Mouse (Mus musculus) c-Kit-positive CD71-negative TER-119-negative erythroid progenitor cells, embryonic 14.5 days (primary cell): Measurements from ENCODE around the gene Agbl5.

Source experiments
- DNase-seq: peaks from one replicate; pipeline ENCODE4 v3.0.0-alpha.2; 2013; ENCODE audit warnings: low read depth

Gene Agbl5

DNA sequence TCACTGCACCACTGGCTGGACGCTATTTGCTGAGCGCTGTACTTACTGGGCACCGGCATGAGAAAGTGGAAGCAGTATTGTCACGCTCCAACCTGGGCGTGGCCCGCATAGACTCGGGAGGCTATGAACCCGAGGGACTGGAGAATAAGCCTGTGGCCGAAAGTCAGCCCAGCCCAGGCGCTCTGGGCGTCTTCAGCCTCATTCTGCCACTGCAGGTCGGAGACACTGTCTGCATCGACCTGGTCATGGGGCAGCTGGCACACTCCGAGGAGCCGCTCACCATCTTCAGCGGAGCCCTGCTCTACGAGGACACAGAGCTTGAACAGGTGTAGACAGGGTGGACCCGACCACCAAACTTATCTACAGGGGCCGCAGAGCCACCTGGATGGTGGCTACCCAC lies 32.1 kb downstream of the Agbl5 start:
- no peak for DNase-seq

DNA sequence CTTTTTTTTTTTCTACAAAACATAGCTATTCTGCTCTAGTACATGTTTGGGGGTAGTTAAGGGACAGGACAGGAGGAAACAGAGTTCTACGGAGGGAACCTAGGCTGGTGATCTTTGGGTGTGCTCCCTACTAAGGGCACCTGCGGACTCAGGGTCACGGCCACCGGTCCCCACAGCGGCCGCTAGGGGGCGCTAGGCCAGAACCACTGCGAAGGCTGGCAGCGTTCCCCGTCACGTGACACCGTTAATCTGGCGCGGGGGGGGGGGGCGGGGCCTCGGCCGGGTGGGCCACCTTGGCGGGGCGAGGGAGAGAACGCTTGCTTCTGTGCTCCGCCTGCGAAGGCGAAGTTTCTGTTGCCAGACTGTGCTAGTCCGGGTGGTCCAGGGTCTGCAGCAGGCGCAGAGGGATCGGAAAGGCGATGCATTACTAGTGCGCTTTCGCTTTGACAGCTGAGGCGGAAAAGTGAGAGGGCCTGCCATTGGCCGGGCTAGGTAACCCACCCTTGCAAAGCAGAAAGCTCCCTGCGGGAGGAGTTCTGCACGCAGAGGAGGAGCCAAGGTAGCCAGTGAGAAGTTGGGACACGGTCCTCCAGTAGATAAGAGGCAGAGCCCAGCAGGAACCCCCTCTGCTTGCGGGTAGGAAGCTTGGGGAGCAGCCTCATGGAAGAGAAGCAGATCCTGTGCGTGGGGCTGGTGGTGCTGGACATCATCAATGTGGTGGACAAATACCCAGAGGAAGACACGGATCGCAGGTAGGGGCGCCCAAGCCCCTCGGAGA lies 33.0 kb downstream of the Agbl5 start, which contains the start of gene Khk:
TSS of gene Khk (plus strand) at position 176 of the 778 bp plus-strand sequence.
- DNase-seq: peak; percentile 88

DNA sequence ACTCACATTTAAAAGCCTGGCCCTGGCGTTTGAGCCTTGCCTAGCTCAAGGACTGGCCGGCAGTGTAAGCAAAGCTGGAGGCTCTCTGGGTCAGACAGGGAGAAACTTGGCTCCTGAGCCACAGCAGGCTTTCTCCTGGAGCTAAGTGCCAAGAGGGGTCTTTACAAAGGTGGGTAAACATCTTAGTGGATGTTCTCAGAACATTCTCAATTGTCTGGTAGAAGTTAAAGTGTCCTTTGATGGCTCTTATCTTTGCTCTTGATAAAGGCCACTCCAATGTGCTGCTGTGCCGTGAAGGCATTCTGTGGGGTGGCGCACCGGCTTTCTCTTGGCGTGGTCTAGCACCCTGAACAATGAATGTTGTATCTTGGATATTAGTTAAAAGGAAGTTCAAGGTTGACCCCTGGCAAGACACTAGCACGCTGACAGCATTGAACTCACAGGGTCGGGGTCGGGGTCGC lies 34.1 kb downstream of the Agbl5 start:
- DNase-seq: no peak

DNA sequence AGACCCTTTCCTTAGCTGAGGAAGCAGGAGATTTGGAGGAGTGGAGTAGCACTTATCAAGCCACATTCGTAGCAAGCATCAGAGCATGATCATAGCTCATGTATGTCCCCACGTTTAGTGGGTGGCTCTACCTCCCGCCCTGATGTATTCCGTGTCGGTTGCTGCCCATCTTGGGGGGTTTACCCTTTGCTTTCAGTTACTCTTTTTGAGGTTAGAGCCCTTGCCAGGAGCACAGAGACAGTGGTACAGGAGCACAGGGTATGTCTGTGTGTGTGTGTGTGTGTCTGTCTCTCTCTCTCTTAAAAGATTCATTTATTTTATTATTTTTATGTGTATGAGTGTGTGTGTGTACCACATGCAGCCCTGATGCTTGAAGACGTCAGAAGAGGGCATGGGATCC lies 34.6 kb downstream of the Agbl5 start:
- no peak for DNase-seq

DNA sequence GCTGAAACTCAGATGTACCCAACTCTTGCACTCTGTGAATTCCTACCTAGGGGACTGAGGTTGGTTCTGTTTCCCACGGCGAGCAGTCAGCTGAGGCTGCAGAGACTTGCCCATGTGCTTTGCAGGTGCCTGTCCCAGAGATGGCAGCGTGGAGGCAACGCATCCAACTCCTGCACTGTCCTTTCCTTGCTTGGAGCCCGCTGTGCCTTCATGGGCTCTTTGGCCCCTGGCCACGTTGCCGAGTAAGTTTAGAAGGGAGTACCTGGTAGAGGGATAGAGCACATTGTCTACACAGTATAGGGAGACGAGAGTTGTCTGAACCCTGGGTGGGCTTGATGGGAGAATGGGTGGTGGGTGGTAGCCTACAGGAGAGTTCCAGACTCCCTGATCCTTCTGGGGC lies 36.1 kb downstream of the Agbl5 start:
- DNase-seq: no peak

DNA sequence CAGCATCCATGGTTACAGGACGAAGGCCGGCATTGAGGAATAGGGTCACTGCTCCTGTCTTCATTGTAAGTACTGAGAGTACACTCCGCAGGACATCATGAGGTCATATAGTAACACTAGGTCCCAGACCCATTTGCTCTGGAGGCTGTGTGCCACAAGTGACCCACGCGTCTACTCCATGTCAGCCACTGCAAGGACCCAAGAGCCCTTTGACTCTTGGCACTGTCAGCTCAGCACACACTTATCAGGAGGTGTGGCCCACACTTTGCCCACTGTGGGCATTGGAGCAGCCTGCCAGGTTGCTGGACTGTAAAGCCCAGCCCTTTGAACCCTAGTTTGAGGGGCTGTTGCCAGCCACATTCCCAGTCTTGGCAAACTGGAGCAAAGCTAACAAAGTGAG lies 36.7 kb downstream of the Agbl5 start:
- no peak for DNase-seq

DNA sequence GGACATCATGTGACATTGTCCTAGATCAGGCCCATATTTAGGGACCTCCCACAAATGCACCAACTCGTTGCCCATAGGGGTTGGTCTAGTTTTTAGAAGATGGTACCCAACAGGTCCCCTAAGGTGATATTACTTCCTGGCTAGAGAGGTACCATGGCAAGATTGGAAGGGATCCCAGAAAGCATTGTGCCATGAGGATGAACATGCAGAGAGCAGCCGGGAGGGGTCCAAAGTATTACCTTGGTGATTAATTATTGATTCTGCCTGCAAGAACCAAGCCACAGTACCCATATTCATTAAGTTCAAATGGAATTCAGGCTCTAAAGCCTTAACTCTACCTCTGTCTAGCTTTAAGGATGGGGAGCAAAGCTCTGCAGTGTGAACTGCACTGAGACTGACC lies 37.6 kb downstream of the Agbl5 start:
- DNase-seq: no peak

DNA sequence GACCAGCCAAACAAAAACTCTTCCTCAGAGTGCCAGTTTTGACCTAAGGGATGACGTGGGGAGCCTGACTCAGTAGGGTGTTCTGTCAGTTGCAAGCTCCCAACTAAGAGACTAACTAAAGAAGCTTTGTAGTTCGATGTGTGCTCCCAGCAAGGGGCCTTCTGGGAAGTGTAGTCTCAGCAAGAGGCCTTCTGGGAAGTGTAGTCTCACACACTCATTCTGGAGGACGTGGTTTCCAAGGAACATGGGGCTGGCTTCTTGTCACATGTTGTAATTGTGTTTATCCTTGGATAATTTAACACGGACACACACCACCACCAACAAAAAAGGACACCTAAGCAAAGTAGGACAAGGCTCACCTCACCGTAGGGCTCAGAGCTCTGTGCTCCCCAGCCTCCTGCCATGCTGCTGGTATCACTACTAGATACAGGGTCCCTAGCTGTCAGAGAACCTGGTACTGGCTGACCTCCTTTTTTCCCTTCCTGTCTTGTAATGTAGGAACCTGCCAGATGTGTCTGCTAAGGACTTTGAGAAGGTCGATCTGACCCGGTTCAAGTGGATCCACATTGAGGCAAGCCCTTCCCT lies 39.5 kb downstream of the Agbl5 start:
- no peak for DNase-seq

DNA sequence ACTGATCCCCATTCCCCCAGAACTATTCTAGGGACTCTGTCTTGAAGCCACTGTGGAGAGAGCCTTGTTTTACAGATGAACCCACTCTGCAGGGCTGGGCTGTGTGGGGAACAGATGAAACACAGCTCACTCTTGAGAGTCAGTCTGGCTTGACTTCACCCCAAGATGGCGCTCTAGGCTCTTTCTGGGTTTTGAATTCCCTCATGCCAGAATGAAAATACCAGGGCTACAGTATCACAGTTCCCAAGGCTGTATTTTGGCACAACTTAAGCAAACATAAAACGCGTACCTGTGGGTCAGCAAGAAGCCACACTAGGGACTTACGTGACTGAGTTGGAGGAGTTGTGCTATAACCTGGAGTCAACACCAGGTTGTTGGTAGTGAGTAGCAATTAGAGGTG lies 41.6 kb downstream of the Agbl5 start:
- DNase-seq: no peak

DNA sequence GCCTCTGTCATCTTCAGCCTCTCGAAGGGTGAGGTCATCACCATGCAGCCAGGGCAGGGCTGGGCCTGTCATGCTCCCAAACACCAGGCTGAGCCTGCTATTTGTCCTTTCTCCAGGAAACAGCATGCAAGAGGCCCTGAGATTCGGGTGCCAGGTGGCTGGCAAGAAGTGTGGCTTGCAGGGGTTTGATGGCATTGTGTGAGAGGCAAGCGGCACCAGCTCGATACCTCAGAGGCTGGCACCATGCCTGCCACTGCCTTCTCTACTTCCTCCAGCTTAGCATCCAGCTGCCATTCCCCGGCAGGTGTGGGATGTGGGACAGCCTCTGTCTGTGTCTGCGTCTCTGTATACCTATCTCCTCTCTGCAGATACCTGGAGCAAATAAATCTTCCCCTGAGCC lies 42.4 kb downstream of the Agbl5 start:
- no peak for DNase-seq

DNA sequence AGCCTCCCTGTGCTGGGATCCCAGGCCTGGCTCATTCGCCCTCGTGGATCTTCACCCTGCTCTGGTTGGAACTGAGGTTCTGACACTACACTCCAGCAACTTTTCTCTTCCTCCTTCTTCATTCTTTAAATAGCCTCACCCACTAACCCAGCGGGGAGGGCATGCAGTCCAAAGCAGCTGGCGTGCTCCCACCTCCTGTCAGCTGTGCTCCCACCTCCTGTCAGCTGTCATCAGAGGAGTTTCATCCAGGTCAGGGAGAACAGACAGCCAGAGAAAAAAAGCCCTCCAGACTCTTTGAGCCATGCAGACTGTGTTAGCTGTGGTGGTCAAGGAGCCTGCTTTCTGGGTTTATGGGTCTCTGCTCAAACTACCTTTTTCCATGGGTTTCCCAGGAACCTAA lies 42.9 kb downstream of the Agbl5 start:
- no peak for DNase-seq

DNA sequence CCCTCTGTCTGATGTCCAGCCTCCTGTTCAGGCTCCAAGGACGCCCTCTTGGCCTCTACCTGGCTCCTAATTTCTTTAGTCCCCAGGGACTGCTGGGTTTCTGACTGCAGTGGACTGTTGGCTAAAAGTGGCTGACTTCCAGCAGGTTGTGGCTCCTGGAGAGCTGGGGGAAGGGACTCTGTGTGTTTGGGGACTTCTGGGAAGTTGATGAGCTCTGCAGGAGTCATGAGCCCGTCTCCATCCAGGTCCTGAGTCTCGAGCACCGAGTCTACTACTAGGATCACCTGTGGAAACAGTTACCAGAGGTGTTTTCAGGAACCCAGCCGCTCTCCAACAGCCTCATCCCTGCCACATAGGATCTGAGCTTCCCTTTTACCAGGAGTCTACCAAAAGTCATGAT lies 45.2 kb downstream of the Agbl5 start:
- no peak for DNase-seq

DNA sequence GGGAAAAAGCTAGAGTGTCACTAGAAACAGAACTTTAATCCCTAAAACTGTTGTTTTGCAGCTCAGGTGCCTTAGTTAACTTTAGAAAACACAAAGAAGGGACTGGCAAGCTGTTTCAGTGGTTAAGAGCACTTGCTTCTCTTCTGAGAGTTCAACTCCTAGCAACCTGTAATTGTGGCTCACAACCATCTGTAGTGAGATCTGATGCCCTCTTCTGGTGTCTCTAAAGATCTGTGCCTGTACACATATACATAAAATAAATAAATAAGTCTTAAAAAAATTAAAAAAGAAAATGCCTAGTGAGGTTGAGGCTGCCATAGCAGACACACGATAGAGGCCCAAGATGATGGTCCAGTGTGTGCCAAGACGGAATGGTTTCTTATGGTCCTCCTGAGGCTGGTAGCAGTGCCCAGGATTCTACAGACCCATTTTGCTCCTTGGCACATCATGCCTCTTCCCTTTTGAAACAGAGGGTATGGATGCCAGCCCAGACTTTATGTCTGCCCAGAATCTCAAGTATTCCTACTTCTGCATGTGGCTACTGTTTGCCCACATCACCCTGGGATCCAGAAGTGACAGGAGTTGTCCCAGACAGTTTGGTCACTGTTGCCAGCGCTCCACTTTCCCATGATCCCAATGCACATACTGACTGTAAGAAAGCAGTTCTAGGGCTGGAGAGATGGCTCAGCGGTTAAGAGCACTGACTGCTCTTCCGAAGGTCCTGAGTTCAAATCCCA lies 46.4 kb downstream of the Agbl5 start:
- DNase-seq: no peak

DNA sequence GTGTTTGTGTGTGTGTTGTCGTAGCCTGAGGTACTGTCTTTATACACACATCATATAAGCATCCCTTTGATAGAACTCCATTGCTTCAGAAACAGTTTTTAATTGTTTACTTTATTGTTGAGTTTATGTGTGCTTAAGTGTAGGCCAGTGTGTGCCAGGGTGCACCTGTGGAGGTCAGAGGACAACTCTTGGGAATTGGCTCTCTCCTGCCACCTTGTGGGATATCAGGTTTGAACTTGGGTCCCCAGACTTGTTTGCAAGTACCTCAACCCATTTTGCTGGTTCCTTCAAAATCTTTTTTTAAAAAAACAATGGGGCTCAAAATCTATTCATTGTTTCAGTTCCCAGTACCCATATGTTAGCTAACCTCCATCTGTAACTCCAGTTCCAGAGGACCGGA lies 54.5 kb downstream of the Agbl5 start:
- DNase-seq: no peak

DNA sequence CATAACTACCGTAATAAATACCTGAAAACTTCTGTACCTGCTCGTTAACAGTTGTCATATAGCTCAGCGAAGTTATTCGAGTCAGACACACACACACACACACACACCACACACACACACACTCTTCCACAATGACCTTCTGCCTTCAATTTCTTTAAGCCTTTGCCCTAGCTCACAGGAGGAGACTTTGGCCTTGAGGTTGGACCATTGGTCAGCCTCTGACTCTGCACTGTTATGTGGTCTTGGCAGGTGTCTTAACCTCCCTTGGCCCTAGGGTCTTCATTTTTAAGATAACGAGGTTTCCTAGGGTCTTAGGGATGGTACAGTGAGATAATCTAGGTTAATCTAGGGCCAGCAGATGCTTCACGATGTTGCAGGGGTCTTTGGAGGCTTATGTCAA lies 55.9 kb downstream of the Agbl5 start:
- DNase-seq: no peak

DNA sequence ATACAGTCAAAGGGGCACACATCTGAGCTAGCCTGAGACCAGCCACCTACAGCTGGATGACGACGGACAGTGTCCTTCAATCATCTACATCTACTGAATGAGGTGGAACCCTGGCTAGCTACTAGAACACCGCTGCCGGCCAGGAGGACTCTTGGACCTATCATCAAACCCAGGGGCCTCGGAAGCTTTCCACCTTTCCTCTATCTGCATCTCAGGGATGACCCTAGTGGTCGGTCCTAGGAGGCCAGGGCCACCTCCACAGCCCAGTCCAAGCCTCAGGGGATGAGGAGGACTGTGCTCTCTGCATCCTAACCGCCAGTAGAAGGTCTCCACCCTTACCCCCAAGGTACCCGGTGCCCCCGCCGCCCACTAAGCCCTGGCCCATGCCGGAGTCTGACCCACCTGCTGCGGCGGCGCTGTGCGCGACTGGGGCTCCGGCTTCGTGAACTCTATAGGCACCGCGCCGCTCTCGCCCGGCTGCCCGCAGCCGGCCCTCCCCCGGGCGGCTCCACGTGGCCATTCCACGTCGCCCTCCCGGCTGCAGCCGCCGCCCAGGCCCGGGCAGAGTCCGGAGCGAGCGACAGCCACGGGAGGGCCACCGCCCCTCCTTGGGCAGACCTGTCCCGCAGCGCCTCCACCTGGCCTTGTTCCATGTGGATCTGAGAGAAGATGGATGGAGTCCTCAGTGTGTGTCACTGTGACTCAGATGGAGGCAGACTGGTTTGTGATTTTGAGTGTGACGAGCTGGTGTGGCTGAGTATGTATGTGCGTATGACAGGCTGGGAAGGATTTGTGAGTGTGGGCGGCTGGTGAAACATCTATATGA lies 56.7 kb downstream of the Agbl5 start, which contains the start of gene Cgref1:
TSS of gene Cgref1 (minus strand) at position 636 of the 826 bp plus-strand sequence.
- DNase-seq: no peak

DNA sequence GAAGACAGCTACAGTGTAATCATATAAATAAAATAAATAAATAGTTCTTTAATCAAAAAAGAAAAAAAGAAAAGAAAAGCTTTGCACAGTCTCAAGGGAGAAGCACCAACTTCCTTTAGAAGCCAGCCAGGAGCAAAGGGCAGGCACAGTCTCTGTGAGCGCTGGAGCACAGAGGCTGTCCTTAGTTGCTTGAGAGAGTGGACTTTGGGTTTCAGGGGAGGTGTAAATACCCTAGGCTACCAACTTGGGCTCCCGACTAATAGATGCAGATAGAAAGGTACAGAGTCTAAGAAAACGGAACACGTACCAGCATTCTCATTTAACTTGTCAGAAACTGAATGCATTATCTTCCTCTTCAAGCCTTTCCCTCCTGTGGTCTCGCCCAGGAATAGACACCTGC lies 60.1 kb downstream of the Agbl5 start:
- DNase-seq: no peak

DNA sequence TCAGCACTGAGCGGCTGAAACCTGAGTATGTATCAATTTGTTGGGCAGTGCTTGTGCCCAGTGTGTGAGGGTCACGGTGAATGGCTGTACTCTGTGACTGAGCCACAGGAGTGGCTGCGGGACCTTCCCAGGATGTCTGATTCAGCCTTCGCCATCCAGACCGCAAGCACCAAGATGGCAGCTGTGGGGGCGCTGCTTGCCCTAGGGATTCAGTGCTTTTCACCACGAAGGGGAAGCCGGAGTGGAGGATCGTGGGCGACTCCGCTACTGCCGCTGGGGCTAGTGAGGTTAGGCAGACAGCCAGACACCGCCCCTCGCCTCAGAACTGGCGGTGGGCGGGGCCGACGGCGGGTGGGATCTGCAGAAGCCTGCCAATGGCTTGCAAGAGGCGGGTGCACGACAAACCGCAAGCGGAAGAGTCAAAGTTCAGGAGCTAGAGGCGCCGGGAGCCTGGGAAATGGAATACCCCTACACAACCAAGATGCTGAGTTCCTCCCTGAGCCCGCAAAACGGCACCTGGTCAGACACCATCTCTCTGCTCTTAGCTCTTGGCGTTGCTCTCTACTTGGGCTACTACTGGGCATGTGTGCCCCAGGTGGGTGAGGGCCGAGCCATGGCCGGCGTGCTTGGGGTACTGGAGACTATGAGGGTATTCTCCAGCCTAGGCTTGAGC lies 61.3 kb downstream of the Agbl5 start:
- DNase-seq: peak; percentile 80

DNA sequence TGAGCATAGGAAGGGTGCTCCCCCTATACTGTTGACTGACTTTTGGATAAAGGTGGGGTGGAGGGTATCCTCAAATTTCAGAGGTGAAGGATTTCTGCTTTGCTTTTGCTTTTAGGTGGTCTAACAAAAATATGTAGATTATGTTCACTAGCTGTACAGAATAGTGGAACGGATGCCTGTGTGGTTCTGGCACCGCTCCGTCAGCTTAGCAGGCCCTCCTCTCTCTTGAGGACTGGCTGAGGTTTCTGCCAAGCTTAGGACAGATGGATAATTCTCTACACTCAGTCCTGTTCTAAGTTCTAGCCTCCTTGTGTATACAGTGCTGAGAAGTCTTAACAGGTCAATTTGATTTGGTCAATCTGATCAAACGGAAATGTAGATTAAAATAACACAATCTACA lies 62.0 kb downstream of the Agbl5 start:
- no peak for DNase-seq

DNA sequence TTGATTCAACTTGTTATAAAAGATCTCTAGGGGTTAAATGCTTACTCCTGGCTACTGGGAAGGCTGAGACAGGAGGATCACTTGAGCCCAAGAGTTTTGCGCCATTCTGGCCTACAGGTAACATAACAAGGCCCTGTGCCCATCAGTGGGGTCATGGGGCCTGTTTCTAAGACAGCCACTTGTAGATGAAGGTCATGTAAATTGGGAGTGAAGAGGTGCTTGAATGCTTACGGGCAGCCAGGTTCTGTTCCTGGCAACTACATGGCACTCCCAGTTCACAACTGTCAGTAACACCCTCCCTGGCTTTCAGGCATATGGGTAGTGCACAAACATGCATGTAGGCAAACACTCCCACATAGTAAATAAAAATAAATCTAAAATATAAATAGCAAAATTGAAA lies 62.4 kb downstream of the Agbl5 start:
- no peak for DNase-seq

DNA sequence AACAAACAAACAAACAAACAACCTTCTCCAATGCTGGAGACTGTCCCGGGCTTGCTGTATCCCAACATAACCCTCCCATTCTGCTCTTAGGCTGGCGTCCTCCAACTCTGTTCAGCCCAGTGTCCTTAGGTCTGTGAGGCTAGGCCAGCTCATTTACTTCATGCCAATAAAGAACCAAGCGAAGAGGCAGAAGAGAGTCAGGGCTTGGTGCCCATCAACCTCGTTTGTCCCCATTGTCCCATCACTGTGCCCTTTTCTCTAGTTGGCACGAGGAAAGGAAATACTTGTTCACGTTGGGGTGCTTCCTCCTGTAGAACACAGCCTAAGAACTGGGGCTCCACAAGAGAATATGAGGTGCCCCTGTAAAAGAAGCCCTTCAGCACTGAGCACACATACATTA lies 63.2 kb downstream of the Agbl5 start:
- no peak for DNase-seq

DNA sequence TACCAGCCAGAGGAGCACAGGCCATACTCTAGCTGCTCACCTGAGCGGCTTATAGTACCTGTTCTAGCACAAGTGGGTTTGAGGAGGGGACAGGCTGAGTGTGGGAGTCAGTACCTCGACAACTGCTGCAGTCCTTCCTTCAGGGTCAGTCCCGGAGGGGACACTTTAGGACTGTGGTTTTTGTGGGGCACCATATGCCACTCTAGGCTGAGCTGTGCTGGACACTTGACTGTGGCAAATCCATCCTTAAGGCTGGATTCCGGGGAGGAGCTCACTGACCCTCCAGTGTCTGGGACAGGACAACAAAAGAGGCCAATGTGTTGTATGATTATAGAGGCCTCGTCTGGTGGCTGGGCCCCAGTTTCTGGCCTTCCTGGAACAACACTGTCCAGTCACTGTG lies 64.1 kb downstream of the Agbl5 start:
- DNase-seq: no peak
